Mouse (Mus musculus): ENCODE data around the gene Vps36. TPM values are rescaled to one million over a fixed set of nuclear protein-coding genes. Genes with fewer than 3 reads are reported as not detected.

Gene Vps36
- 5.9 and 8.5 TPM in 2 replicates for polyA plus RNA-seq (2012; ENCODE audit: low replicate concordance)

GRCm38 (mm10) chr8:22192660-22193431 is at the start of gene Vps36:
Vps36 (plus strand) TSS chr8:22192809.

GRCm38 (mm10) chr8:22166080-22166603 is 26.5 kb upstream of the Vps36 start, which contains the start of gene Nek3:
Nek3 (minus strand) TSS chr8:22166435.

GRCm38 (mm10) chr8:22185431-22186397 is 6.9 kb upstream of the Vps36 start, which contains the start of gene Ckap2:
Ckap2 (minus strand) TSS chr8:22185819.

GRCm38 (mm10) chr8:22227061-22227877 is 34.7 kb downstream of the Vps36 start, which contains the start of gene Thsd1:
Thsd1 (plus strand) TSS chr8:22227313.

Other genes starting within 250 kb of the Vps36 start
- gene Defb13, start 246.0 kb upstream of the Vps36 start, polyA plus RNA-seq (2012; ENCODE audit: low replicate concordance): not detected in 2 replicates
- gene Fam90a1a, start 234.1 kb upstream of the Vps36 start, polyA plus RNA-seq (2012; ENCODE audit: low replicate concordance): not detected in 2 replicates
- not detected in 2 replicates for gene Ccdc70, start 223.0 kb upstream of the Vps36 start, polyA plus RNA-seq (2012; ENCODE audit: low replicate concordance)
- gene Atp7b, start 132.5 kb upstream of the Vps36 start, polyA plus RNA-seq (2012; ENCODE audit: low replicate concordance): 0.60 and 2.2 TPM in 2 replicates
- 0.41 and 1.0 TPM in 2 replicates for gene Alg11, start 132.1 kb upstream of the Vps36 start, polyA plus RNA-seq (2012; ENCODE audit: low replicate concordance)
- gene Nek5, start 67.8 kb upstream of the Vps36 start, polyA plus RNA-seq (2012; ENCODE audit: low replicate concordance): not detected in 2 replicates
- gene Nek3, start 26.4 kb upstream of the Vps36 start, polyA plus RNA-seq (2012; ENCODE audit: low replicate concordance): 1.3 and 2.1 TPM in 2 replicates
- 1.2 and 2.3 TPM in 2 replicates for gene Ckap2, start 7.0 kb upstream of the Vps36 start, polyA plus RNA-seq (2012; ENCODE audit: low replicate concordance)
- gene Thsd1, start 34.5 kb downstream of the Vps36 start, polyA plus RNA-seq (2012; ENCODE audit: low replicate concordance): 0.54 and 0.64 TPM in 2 replicates
- not detected in 2 replicates for gene Tpte, start 90.6 kb downstream of the Vps36 start, polyA plus RNA-seq (2012; ENCODE audit: low replicate concordance)
- 2.6 and 3.1 TPM in 2 replicates for gene Slc25a15, start 205.8 kb downstream of the Vps36 start, polyA plus RNA-seq (2012; ENCODE audit: low replicate concordance)
- gene Mrps31, start 218.6 kb downstream of the Vps36 start, polyA plus RNA-seq (2012; ENCODE audit: low replicate concordance): 0.78 and 2.0 TPM in 2 replicates

Data from hematopoietic multipotent progenitor cell, adult 10-12 weeks (in vitro differentiated cells).